Mouse (Mus musculus): Measurements from ENCODE around the gene Mark3. TPM values are rescaled to one million over a fixed set of nuclear protein-coding genes. Genes with fewer than 3 reads are reported as not detected.

The Mark3 gene
- polyA plus RNA-seq, 1 experiment from 2014 or later = 49.2 TPM

DNA sequence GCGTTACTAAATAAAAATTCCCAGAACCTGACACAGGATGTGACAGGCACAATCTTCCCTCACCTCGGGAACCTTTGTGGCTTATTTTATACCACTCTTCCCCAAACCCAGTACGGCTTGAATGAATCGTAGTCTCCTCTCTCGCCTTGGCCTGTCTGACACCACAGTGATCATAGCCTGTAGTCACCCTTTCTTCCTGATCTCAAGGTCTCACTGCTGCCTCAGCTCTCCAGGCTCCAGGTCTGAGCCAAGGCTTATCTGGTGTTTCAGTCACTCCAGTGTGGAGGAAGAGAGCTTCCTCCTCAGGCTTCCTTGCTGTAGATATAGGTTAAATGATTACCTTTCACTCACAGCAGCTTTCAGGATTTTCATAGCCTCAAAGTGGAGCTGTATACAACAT lies 25.3 kb downstream of the Mark3 start:
- no peaks in the 10 kb centered on the region for H3K9me3 ChIP-seq (ENCODE audit: control insufficient read depth, low read length)
- H3K9ac ChIP-seq (replicated peaks; ENCODE audit: low read depth, low read length) = no peak overlapping the region
- peaks cover 5% of the 10 kb centered on the region for H3K36me3 ChIP-seq (ENCODE audit: control insufficient read depth, insufficient read depth)
- 94% methylated on average over 5 of the region's 5 CpGs for WGBS
- H3K27me3 ChIP-seq (replicated peaks; ENCODE audit: control insufficient read depth, insufficient read depth, low read length) = no peaks in the 10 kb centered on the region
- H3K27ac ChIP-seq (ENCODE audit: low read length) = no peak overlapping the region
- no peak overlapping the region for H3K4me2 ChIP-seq (ENCODE audit: low read length)
- no peak for ATAC-seq
- no peaks in the 10 kb centered on the region for H3K4me1 ChIP-seq (replicated peaks; ENCODE audit: control insufficient read depth, insufficient read depth, low read length)
- H3K4me3 ChIP-seq (replicated peaks; ENCODE audit: low read length) = no peak overlapping the region

DNA sequence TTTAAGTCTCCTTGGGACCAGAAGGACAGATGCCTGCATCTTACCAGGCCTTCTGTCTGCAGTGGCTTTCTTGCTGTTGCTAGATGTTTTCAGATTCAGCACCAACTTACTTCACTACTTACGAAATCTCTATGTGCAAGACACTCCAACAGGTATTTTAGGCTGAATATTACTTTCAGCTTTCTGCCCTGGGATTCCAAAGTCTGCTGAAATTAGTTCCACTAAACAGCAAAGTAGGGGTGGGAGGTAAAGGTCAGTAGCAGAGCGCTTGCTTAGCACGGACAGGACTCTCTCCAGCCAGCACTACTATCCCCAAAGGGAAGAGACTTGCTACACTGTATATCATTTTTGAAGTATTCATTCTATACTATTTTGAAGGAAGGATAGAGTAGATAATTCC lies 29.5 kb downstream of the Mark3 start:
- H3K27ac ChIP-seq (ENCODE audit: low read length) = no peak overlapping the region
- 91% methylated on average over 3 of the region's 3 CpGs for WGBS
- H3K36me3 ChIP-seq (ENCODE audit: control insufficient read depth, insufficient read depth) = peaks cover 3% of the 10 kb centered on the region
- no peaks in the 10 kb centered on the region for H3K27me3 ChIP-seq (replicated peaks; ENCODE audit: control insufficient read depth, insufficient read depth, low read length)
- H3K9me3 ChIP-seq (ENCODE audit: control insufficient read depth, low read length) = no peaks in the 10 kb centered on the region
- H3K4me1 ChIP-seq (replicated peaks; ENCODE audit: control insufficient read depth, insufficient read depth, low read length) = no peaks in the 10 kb centered on the region
- no peak for ATAC-seq
- no peak overlapping the region for H3K4me3 ChIP-seq (replicated peaks; ENCODE audit: low read length)
- H3K9ac ChIP-seq (replicated peaks; ENCODE audit: low read depth, low read length) = no peak overlapping the region
- H3K4me2 ChIP-seq (ENCODE audit: low read length) = no peak overlapping the region

DNA sequence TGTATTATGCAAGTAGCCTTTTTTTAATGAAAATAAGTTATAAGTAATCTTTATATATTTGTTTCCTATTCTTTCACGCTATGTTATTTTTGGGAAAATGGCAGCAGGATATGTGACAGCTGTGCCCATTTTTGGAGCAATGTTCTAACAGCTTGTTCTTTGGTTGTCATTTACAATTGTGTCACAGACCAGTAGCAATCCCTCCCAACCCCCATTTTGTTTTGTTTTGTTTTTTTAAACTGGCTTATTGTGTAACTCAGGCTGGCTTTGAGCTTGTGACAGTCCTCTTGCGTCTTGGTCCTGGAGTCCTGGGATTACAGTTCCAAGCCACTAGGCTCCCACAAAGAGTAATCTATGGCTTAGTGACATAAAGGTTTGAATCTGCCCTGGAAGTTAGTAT lies 31.3 kb downstream of the Mark3 start:
- H3K4me3 ChIP-seq (replicated peaks; ENCODE audit: low read length) = no peak overlapping the region
- no peak overlapping the region for H3K9ac ChIP-seq (replicated peaks; ENCODE audit: low read depth, low read length)
- H3K9me3 ChIP-seq (ENCODE audit: control insufficient read depth, low read length) = no peaks in the 10 kb centered on the region
- no peak overlapping the region for H3K27ac ChIP-seq (ENCODE audit: low read length)
- no peaks in the 10 kb centered on the region for H3K4me1 ChIP-seq (replicated peaks; ENCODE audit: control insufficient read depth, insufficient read depth, low read length)
- ATAC-seq = no peak
- no peak overlapping the region for H3K4me2 ChIP-seq (ENCODE audit: low read length)
- WGBS = 92% methylated on average over 2 of the region's 2 CpGs
- H3K36me3 ChIP-seq (ENCODE audit: control insufficient read depth, insufficient read depth) = no peaks in the 10 kb centered on the region
- H3K27me3 ChIP-seq (replicated peaks; ENCODE audit: control insufficient read depth, insufficient read depth, low read length) = no peaks in the 10 kb centered on the region

DNA sequence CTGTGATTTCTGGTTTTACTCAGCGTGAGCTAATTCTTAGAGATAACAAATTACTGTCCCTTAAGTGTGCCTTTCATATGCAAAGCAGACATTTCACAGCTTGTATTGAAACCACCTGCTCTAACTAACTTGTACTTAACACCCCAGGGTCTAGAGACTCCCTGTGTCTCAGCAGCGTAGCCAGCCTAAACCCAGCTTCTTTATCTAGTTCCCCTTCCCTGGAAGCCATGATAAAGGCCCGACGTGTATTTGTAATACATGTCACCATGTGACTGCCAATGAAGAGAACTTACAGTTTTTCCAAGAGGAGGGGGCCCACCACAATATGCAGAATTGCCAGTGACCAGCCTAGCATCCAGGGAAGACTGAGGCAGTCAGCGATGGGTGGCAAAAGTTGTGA lies 33.7 kb downstream of the Mark3 start:
- WGBS = 15% methylated on average over 5 of the region's 5 CpGs
- Histone ChIP-seq H3K36me3 (ENCODE audit: control insufficient read depth, insufficient read depth) (peaks cover 11% of the 10 kb centered on the region), H3K27ac (ENCODE audit: low read length) (no peak overlapping the region), H3K4me2 (ENCODE audit: low read length) (no peak overlapping the region), H3K27me3 (replicated peaks; ENCODE audit: control insufficient read depth, insufficient read depth, low read length) (no peaks in the 10 kb centered on the region), H3K4me3 (replicated peaks; ENCODE audit: low read length) (no peak overlapping the region), H3K4me1 (replicated peaks; ENCODE audit: control insufficient read depth, insufficient read depth, low read length) (no peaks in the 10 kb centered on the region), H3K9ac (replicated peaks; ENCODE audit: low read depth, low read length) (no peak overlapping the region), H3K9me3 (ENCODE audit: control insufficient read depth, low read length) (no peaks in the 10 kb centered on the region)
- ATAC-seq = no peak

DNA sequence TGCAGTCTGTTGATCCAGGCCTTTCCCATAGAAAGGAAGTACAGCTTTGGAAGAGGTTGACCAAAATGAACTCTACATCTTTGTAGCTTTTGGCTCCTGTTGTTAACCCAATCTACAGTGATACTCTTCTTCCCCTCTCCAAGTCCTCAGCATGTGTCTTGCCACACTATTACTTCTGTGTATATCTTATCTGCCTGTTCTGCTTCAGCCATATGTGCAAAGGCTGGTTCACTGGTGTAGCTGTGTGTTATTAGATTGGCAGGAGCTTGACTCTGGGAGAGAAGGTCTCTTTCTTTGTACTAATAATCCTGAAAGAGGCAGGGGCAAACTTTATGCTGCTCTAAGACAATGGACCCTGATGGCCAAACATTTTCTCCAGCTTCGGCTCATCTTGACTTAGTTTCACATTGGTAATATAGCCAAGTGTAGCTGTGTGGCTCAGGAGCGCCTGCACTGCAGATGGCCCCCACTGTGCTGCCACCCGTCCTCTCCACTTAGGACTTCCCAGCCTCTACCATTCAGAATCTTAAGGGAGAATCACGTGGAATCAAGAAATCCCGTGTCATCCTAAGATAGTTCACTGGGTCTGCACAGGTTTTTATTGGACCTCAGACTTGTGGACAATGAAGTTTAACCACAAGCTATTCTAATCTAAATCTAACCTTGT lies 40.3 kb downstream of the Mark3 start:
- 90% methylated on average over 5 of the region's 5 CpGs for WGBS
- H3K4me2 ChIP-seq (ENCODE audit: low read length) = no peak overlapping the region
- ATAC-seq = no peak
- H3K4me3 ChIP-seq (replicated peaks; ENCODE audit: low read length) = no peak overlapping the region
- H3K9ac ChIP-seq (replicated peaks; ENCODE audit: low read depth, low read length) = no peak overlapping the region
- no peaks in the 10 kb centered on the region for H3K9me3 ChIP-seq (ENCODE audit: control insufficient read depth, low read length)
- no peaks in the 10 kb centered on the region for H3K4me1 ChIP-seq (replicated peaks; ENCODE audit: control insufficient read depth, insufficient read depth, low read length)
- H3K36me3 ChIP-seq (ENCODE audit: control insufficient read depth, insufficient read depth) = peaks cover 15% of the 10 kb centered on the region
- no peak overlapping the region for H3K27ac ChIP-seq (ENCODE audit: low read length)
- no peaks in the 10 kb centered on the region for H3K27me3 ChIP-seq (replicated peaks; ENCODE audit: control insufficient read depth, insufficient read depth, low read length)

DNA sequence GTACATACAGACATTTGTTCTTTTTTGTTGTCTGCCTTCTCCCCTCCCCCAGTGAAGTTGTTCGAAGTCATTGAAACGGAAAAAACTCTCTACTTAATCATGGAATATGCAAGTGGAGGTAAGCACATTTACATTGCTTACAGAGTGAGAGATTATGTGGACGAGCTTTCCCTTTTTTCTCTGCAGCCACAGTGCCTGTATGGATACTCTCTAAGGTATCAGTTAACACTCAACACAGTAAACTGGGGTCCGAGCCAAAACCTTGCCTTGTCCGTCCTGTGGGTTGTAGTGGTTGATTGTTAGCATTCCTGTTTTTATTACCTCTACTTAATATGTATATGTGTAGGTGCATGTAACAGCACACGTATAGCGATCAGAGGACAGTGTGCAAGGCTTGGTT lies 43.9 kb downstream of the Mark3 start:
- peaks cover 9% of the 10 kb centered on the region; the same call in 1 of the 2 replicates for H3K36me3 ChIP-seq (ENCODE audit: control insufficient read depth, insufficient read depth)
- WGBS = 70% methylated on average over 7 of the region's 7 CpGs

DNA sequence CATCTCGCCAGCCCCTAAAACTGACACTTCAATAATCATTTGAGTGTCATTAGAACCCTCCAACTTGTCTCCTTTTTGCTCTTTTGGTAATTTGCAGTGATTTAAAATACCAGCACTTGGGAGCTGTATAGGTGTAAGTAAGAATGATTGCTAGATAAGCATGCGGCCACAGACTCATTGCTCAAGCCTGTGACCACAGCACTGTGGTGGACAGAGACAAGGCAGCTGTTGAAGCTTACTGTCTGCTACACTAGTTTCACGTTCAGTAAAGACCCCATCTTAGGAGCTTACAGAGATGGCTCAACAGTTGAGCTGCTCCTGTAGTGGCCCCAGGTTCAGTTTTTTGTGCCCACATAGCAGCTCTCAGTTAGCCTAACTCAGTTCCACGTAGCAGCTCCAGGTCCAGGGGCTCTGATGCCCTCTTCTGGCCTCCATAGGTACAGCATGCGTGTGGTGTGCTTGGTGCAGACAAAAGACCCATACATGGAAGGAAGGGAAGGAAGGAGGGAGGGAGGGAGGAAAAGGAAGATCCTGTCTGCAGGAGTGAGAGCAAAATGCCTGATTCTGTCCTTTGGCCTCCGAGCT lies 73.8 kb downstream of the Mark3 start:
- WGBS = 52% methylated on average over 6 of the region's 6 CpGs
- H3K4me3 ChIP-seq (replicated peaks; ENCODE audit: low read length) = no peak overlapping the region
- no peak overlapping the region for H3K9ac ChIP-seq (replicated peaks; ENCODE audit: low read depth, low read length)
- no peak overlapping the region for H3K4me2 ChIP-seq (ENCODE audit: low read length)
- H3K27ac ChIP-seq (ENCODE audit: low read length) = peak overlapping the region; percentile 48; the same call in 1 of the 2 replicates
- H3K9me3 ChIP-seq (ENCODE audit: control insufficient read depth, low read length) = no peaks in the 10 kb centered on the region
- no peaks in the 10 kb centered on the region; the same call in 1 of the 2 replicates for H3K4me1 ChIP-seq (replicated peaks; ENCODE audit: control insufficient read depth, insufficient read depth, low read length)
- no peaks in the 10 kb centered on the region for H3K27me3 ChIP-seq (replicated peaks; ENCODE audit: control insufficient read depth, insufficient read depth, low read length)
- ATAC-seq = peak; percentile 77
- H3K36me3 ChIP-seq (ENCODE audit: control insufficient read depth, insufficient read depth) = peaks cover 22% of the 10 kb centered on the region

More for the DNA sequence above, 43.9 kb downstream of the Mark3 start:
- ATAC-seq = no peak
- Histone ChIP-seq H3K4me2 (ENCODE audit: low read length) (no peak overlapping the region), H3K9ac (replicated peaks; ENCODE audit: low read depth, low read length) (no peak overlapping the region), H3K4me1 (replicated peaks; ENCODE audit: control insufficient read depth, insufficient read depth, low read length) (no peaks in the 10 kb centered on the region), H3K9me3 (ENCODE audit: control insufficient read depth, low read length) (no peaks in the 10 kb centered on the region), H3K27ac (ENCODE audit: low read length) (no peak overlapping the region), H3K4me3 (replicated peaks; ENCODE audit: low read length) (no peak overlapping the region), H3K27me3 (replicated peaks; ENCODE audit: control insufficient read depth, insufficient read depth, low read length) (no peaks in the 10 kb centered on the region)

DNA sequence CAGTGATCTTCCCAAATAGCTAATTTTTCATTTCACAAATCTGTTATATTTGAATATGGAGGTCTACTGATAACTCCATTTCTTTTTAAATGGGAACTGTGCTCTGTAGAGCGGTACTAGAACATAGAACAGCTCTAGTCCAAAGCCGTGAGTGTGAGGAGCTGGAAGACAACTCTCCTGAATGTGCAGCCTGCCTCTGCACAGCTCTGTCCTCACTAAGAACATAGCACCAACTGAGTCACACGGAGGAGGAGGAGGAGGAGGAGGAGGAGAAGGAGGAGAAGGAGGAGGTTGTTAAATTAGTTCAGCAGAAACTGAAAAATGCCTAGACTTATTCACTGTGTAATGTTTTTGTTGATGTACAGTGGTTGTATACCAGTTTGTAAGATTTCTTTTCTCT lies 78.6 kb downstream of the Mark3 start:
- H3K4me1 ChIP-seq (replicated peaks; ENCODE audit: control insufficient read depth, insufficient read depth, low read length) = no peaks in the 10 kb centered on the region; the same call in 1 of the 2 replicates
- H3K4me3 ChIP-seq (replicated peaks; ENCODE audit: low read length) = no peak overlapping the region
- no peaks in the 10 kb centered on the region for H3K9me3 ChIP-seq (ENCODE audit: control insufficient read depth, low read length)
- H3K4me2 ChIP-seq (ENCODE audit: low read length) = no peak overlapping the region
- no peak overlapping the region for H3K27ac ChIP-seq (ENCODE audit: low read length)
- H3K9ac ChIP-seq (replicated peaks; ENCODE audit: low read depth, low read length) = no peak overlapping the region
- peaks cover 17% of the 10 kb centered on the region for H3K36me3 ChIP-seq (ENCODE audit: control insufficient read depth, insufficient read depth)
- no peaks in the 10 kb centered on the region for H3K27me3 ChIP-seq (replicated peaks; ENCODE audit: control insufficient read depth, insufficient read depth, low read length)
- ATAC-seq = no peak
- 88% methylated on average over 3 of the region's 3 CpGs for WGBS

DNA sequence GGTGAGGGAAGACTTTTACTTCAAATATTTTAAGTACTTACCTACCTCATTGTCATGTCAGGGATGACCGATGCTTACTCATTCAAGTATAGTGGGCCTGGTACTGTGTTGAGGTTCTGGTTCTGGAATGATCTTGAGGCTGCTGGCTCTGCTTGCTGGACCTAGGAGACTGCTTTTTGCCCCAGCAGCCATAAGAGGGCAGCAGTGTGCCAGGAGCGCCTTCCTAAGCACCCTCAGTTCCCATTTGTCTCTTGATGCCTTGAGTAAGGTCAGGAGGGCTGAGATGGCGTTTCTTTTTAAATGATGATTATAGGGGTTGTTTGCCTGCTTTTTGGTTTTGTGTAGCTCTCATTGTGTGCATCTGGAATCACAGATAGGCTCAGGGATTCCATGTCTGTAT lies 79.1 kb downstream of the Mark3 start:
- H3K4me2 ChIP-seq (ENCODE audit: low read length) = no peak overlapping the region
- peak; percentile 40; the same call in 1 of the 2 replicates for ATAC-seq

More for the DNA sequence above, 79.1 kb downstream of the Mark3 start:
- H3K9me3 ChIP-seq (ENCODE audit: control insufficient read depth, low read length) = no peaks in the 10 kb centered on the region
- no peaks in the 10 kb centered on the region; the same call in 1 of the 2 replicates for H3K4me1 ChIP-seq (replicated peaks; ENCODE audit: control insufficient read depth, insufficient read depth, low read length)
- WGBS = 36% methylated on average over 3 of the region's 3 CpGs
- H3K36me3 ChIP-seq (ENCODE audit: control insufficient read depth, insufficient read depth) = peaks cover 14% of the 10 kb centered on the region
- H3K27me3 ChIP-seq (replicated peaks; ENCODE audit: control insufficient read depth, insufficient read depth, low read length) = no peaks in the 10 kb centered on the region
- H3K27ac ChIP-seq (ENCODE audit: low read length) = no peak overlapping the region
- H3K4me3 ChIP-seq (replicated peaks; ENCODE audit: low read length) = no peak overlapping the region
- no peak overlapping the region for H3K9ac ChIP-seq (replicated peaks; ENCODE audit: low read depth, low read length)

All from forebrain, embryonic 16.5 days (tissue).